Mouse (Mus musculus) myocyte (in vitro differentiated cells): ENCODE data around the gene Pdap1. TPM values are rescaled to one million over a fixed set of nuclear protein-coding genes. Genes with fewer than 3 reads are reported as not detected.
"Not testable (repeated sequence)": the region's sequence is repeated elsewhere in the genome, so short reads cannot be mapped to it uniquely, and the experiment has no call there.

ENCODE experiments used
- H3K27me3 ChIP-seq: one replicate; pipeline ENCODE4 v1.6.1; 2011; ENCODE audit not compliant: control insufficient read depth, insufficient read depth, insufficient read length
- H3K36me3 ChIP-seq: one replicate; pipeline ENCODE4 v1.6.1; 2011; ENCODE audit not compliant: control insufficient read depth, insufficient read depth
- H3K4me2 ChIP-seq: one replicate; pipeline ENCODE4 v1.6.1; 2011; ENCODE audit warnings: low read depth, control low read depth
- H3K4me3 ChIP-seq: one replicate; pipeline ENCODE4 v1.5.1; 2011; ENCODE audit warnings: mild to moderate bottlenecking, control low read depth, moderate library complexity
- H3K79me2 ChIP-seq: one replicate; pipeline ENCODE4 v1.6.1; 2011; ENCODE audit not compliant: control insufficient read depth, insufficient read depth
- H3ac ChIP-seq: one replicate; pipeline ENCODE4 v1.6.1; 2011; ENCODE audit not compliant: control insufficient read depth, insufficient read length
- CEBPB ChIP-seq: IDR thresholded peaks from 2 replicates; pipeline ENCODE4 v1.6.1; 2011; ENCODE audit warnings: mild to moderate bottlenecking, moderate library complexity; ENCODE audit not compliant: poor library complexity, insufficient read depth, severe bottlenecking
- E2F4 ChIP-seq: IDR thresholded peaks from one replicate; pipeline ENCODE4 v1.6.1; 2011; ENCODE audit warnings: mild to moderate bottlenecking, control low read depth, moderate library complexity; ENCODE audit not compliant: insufficient read depth
- MAX ChIP-seq: IDR thresholded peaks from one replicate; pipeline ENCODE4 v1.6.1; 2011; ENCODE audit warnings: low read depth, mild to moderate bottlenecking, control low read depth
- MYOD1 ChIP-seq, 3 experiments: IDR thresholded peaks; one replicate each; pipeline ENCODE4 v1.6.1; 2011; ENCODE audit warnings: control low read depth in 2 of 3, low read depth in 2 of 3, mild to moderate bottlenecking in 2 of 3, moderate library complexity in 1 of 3; ENCODE audit not compliant: insufficient read length in 2 of 3, control insufficient read depth in 1 of 3
- MYOG ChIP-seq, 3 experiments: IDR thresholded peaks; one replicate each; pipeline ENCODE4 v1.6.1; 2011; ENCODE audit warnings: control low read depth in 2 of 3, low read depth in 2 of 3, mild to moderate bottlenecking in 2 of 3; ENCODE audit not compliant: insufficient read length in 2 of 3, control insufficient read depth in 1 of 3, insufficient read depth in 1 of 3
- POLR2A ChIP-seq: IDR thresholded peaks from one replicate; pipeline ENCODE4 v1.6.1; 2011; ENCODE audit warnings: low read depth, mild to moderate bottlenecking, control low read depth, moderate library complexity; ENCODE audit not compliant: insufficient read length
- POLR2AphosphoS2 ChIP-seq: IDR thresholded peaks from one replicate; pipeline ENCODE4 v1.6.1; 2011; ENCODE audit warnings: low read depth, control low read depth; ENCODE audit not compliant: insufficient read length
- REST ChIP-seq: IDR thresholded peaks from one replicate; pipeline ENCODE4 v1.6.1; 2011; ENCODE audit warnings: mild to moderate bottlenecking, control low read depth, moderate library complexity; ENCODE audit not compliant: insufficient read depth, insufficient read length
- SRF ChIP-seq: IDR thresholded peaks from one replicate; pipeline ENCODE4 v1.6.1; 2011; ENCODE audit warnings: low read depth; ENCODE audit not compliant: control insufficient read depth, insufficient read length
- TCF12 ChIP-seq: IDR thresholded peaks from one replicate; pipeline ENCODE4 v1.6.1; 2011; ENCODE audit warnings: mild to moderate bottlenecking, control low read depth; ENCODE audit not compliant: poor library complexity, insufficient read depth, severe bottlenecking
- TCF3 ChIP-seq: IDR thresholded peaks from one replicate; pipeline ENCODE4 v1.6.1; 2011; ENCODE audit warnings: low read depth, control low read depth; ENCODE audit not compliant: insufficient read length
- USF1 ChIP-seq: IDR thresholded peaks from one replicate; pipeline ENCODE4 v1.6.1; 2011; ENCODE audit warnings: low read depth, mild to moderate bottlenecking, control low read depth, moderate library complexity
- polyA plus RNA-seq: library from polyadenylated mRNA; unstranded; fragments of >200 nt; fragmentation: generic; extraction: Trizol; gene quantifications from one replicate; pipeline ENCODE4 v1.2.1, GENCODE M21; 2012; ENCODE audit warnings: missing spikeins

Pdap1 gene
- polyA plus RNA-seq, 1 experiment = 98.9 TPM

DNA sequence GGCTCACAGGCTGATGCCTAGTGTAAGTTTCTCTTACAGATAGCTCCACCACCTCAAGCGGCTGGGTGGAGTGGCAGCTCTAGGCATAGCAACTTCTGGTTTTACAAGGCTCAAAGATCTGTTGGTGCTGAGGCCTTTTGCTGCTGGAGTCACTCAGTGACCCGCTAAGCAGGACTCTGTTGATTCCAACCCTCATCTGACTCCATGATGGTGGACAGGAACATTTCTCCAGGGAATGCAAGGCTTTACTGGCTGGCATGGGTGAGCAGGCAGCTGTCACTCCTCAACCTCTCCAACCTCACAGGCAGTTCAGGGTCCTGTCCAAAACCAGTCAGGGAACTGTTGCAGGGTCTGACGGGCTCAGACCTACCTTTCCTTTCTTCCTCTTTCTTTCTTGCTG is 9.0 kb downstream of the Pdap1 start:
- Histone ChIP-seq H3K27me3 (no peaks in the 10 kb centered on the region), H3ac (no peak overlapping the region), H3K36me3 (peaks cover 51% of the 10 kb centered on the region), H3K4me3 (no peak overlapping the region), H3K4me2 (no peak overlapping the region), H3K79me2 (peaks cover 10% of the 10 kb centered on the region)
- TF ChIP-seq SRF (no peak), POLR2AphosphoS2 (peak; percentile 56)

DNA sequence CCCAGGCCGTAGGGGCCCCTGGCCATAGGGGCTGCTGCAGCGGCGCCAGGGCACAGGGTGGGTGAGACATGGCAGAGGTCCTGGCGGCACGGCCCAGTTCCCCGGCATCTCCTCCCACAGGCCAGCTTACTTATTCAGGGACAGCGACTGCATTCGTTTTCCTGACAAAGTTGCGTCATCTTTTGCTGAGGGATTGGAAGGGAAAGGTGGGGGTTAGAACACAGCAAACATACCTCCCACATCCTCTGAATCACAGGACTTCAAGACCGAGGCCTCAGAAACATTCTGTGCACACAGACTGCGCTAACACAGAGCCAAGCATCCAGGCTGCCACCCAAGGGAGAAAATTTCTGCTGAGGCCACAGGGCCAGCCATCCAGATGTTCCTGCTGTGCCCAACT is 9.8 kb downstream of the Pdap1 start:
- Histone ChIP-seq H3K27me3 (no peaks in the 10 kb centered on the region), H3K4me2 (no peak overlapping the region), H3K36me3 (peaks cover 56% of the 10 kb centered on the region), H3K79me2 (peaks cover 8% of the 10 kb centered on the region), H3ac (no peak overlapping the region), H3K4me3 (no peak overlapping the region)
- no peak for TF ChIP-seq POLR2A
- TF ChIP-seq REST = no peak
- no peak for TF ChIP-seq MAX
- no peak for TF ChIP-seq MYOD1 (IDR thresholded peaks at IDR 0.05; ENCODE audit: control insufficient read depth in 1 of 3, insufficient read length in 2 of 3, low read depth in 2 of 3)
- TF ChIP-seq CEBPB = peak; percentile 49; the same call in 1 of the 2 replicates
- no peak for TF ChIP-seq MYOG (IDR thresholded peaks at IDR 0.05; ENCODE audit: control insufficient read depth in 1 of 3, insufficient read depth in 1 of 3, insufficient read length in 2 of 3, low read depth in 2 of 3)
- no peak for TF ChIP-seq USF1
- no peak for TF ChIP-seq TCF12
- no peak for TF ChIP-seq SRF
- no peak for TF ChIP-seq TCF3
- no peak for TF ChIP-seq E2F4
- TF ChIP-seq POLR2AphosphoS2 = peak; percentile 74

DNA sequence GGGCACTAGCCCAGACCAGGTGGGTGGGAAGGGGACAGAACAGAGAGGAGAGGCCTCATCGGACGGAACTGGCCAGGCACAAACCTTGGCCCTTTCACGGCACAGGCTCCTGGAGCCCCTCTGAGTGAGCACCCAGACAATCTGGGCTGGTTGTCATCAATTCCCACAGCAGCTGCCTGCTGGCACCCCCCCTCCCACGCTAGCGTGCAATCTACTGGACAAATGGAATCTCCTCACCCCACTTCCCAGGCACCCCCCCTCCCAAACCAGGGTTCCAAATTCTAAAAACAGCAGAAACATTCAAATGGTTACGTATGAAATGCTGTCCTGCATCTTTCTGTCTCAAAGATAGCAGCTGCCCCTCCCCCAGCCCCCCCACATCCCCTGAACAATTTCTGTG is 10.3 kb downstream of the Pdap1 start:
- H3K4me2 ChIP-seq, H3K4me3 ChIP-seq, H3K79me2 ChIP-seq, H3ac ChIP-seq, H3K27me3 ChIP-seq: not testable (repeated sequence)
- peaks cover 56% of the 10 kb centered on the region for H3K36me3 ChIP-seq

DNA sequence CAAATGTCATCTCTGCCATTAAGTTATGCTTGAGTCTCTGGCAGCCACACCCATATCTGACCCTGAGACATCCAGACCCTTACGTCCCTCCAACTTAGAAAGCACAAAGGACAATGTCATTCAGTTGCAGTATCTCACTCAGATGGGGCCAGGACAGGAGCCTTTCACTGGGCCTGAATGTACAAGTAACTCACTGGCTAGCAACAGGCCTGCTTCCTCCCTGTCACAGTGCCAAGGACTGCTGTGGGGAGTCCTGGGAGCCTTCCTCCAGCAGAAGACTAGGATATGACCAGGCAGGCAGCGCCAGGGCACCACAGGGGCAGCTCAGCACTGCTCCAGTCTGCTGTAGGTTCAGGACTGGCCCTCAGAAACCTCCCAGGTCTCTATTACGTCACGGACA is 10.9 kb downstream of the Pdap1 start:
- Histone ChIP-seq H3K4me3 (no peak overlapping the region), H3K4me2 (no peak overlapping the region), H3K79me2 (peaks cover 4% of the 10 kb centered on the region), H3ac (no peak overlapping the region), H3K36me3 (peaks cover 54% of the 10 kb centered on the region), H3K27me3 (no peaks in the 10 kb centered on the region)
- no peak for TF ChIP-seq MYOG (IDR thresholded peaks at IDR 0.05; ENCODE audit: control insufficient read depth in 1 of 3, insufficient read depth in 1 of 3, insufficient read length in 2 of 3, low read depth in 2 of 3)
- peak; percentile 72 for TF ChIP-seq POLR2AphosphoS2

DNA sequence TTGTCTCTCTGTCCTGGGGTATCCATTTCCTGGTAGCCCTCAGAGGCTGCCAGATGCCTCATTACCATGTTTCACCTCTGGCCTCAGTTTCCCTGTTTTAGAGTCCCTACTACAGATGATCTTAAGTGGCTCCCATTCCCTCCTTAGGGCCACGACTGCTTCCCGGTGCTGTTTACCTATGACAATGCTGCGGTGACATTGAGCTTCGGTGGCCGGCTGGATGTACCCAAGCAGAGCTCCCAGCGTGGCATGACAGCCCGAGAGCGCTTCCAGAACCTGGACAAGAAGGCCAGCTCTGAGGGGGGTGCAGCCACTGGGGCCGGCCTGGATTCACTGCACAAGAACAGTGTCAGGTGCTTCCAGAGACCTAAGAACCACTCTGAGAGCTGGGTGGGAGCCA is 13.5 kb downstream of the Pdap1 start:
- H3K36me3 ChIP-seq = peaks cover 47% of the 10 kb centered on the region
- no peak overlapping the region for H3K4me3 ChIP-seq
- H3K4me2 ChIP-seq = no peak overlapping the region
- no peak overlapping the region for H3ac ChIP-seq
- peaks cover 3% of the 10 kb centered on the region for H3K79me2 ChIP-seq
- no peaks in the 10 kb centered on the region for H3K27me3 ChIP-seq
- no peak for TF ChIP-seq REST
- TF ChIP-seq SRF = no peak
- no peak for TF ChIP-seq E2F4
- TF ChIP-seq POLR2AphosphoS2 = no peak
- TF ChIP-seq TCF12 = no peak
- no peak for TF ChIP-seq TCF3
- no peak for TF ChIP-seq USF1
- no peak for TF ChIP-seq MAX
- TF ChIP-seq MYOG (IDR thresholded peaks at IDR 0.05; ENCODE audit: control insufficient read depth in 1 of 3, insufficient read depth in 1 of 3, insufficient read length in 2 of 3, low read depth in 2 of 3) = no peak
- TF ChIP-seq CEBPB = no peak
- no peak for TF ChIP-seq MYOD1 (IDR thresholded peaks at IDR 0.05; ENCODE audit: control insufficient read depth in 1 of 3, insufficient read length in 2 of 3, low read depth in 2 of 3)

DNA sequence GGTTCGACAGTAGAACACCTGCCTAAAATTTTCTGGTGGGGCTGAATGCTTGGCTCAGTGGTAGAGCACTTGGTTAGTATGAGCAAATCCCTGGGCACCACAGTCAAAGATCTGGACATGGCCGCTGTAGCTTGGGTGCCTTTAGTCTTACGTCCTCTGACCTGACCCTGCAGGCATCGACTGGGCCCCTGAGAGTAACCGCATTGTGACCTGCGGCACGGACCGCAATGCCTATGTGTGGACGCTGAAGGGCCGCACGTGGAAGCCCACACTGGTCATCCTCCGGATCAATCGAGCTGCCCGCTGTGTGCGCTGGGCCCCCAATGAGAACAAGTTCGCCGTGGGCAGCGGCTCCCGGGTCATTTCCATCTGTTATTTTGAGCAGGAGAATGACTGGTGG is 16.6 kb downstream of the Pdap1 start:
- Histone ChIP-seq H3K4me2 (no peak overlapping the region), H3K4me3 (no peak overlapping the region), H3K27me3 (no peaks in the 10 kb centered on the region), H3ac (no peak overlapping the region), H3K79me2 (peaks cover 33% of the 10 kb centered on the region), H3K36me3 (peaks cover 36% of the 10 kb centered on the region)
- TF ChIP-seq TCF3 (no peak), POLR2AphosphoS2 (peak; percentile 42)
